In the genomic region with DNA sequence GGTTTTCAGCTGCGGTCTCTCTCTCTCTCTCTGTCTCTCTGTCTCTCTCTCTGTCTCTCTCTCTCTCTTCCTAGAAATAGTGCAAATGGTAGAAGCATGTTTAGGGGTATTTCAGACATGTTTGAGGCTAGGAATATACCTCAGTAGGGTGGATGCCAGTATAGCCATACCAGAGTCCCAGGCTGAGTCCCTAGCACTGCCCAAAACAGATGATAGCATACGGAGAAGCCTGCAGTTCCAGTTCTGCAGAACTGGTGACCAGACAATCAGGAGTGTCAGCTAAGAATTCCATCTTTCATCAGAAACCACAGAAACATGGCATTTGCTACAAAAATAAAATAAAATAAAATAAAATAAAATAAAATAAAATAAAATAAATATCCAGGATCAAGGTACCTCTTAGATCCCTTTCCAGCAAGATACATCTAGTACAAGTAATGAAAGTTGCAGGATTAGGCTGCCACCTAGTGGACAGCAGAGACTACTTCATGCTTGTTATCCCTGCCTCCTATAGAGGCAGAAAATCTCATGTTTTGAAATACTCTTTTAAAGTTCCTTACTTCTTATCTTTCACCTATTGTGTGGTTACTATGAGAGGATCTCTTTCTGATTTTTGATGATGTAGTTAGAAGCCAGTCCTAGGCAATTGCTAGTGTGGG, we compare ENCODE assay signal across 9 mouse cellular contexts. TPM values are rescaled to one million over a fixed set of nuclear protein-coding genes. Genes with fewer than 3 reads are reported as not detected.
A peak's percentile ranks its signal among the peaks of the same experiment; 100 is the strongest.
DNase-seq lines count a peak whose midpoint lies in the region; ATAC-seq and TF ChIP-seq lines count a peak whose summit lies in the region.
"Had no signal": no experiment of that assay in that cellular context is flagged by ENCODE, and none has a peak within 500 bp of the region (broad histone marks: within the 10 kb centered on the region; RNA-seq: fewer than 3 reads in every experiment).

No protein-coding gene starts in this region.

- H3K27ac ChIP-seq in kidney, postnatal 0 days: no peak overlapping the region
- H3K27ac ChIP-seq in lung, embryonic 15.5 days: no peak overlapping the region
- H3K27ac ChIP-seq: limb, embryonic 15.5 days had no signal

- peak; percentile 73 for ATAC-seq in granulocyte monocyte progenitor cell, adult 5-6 weeks (replicated peaks; ENCODE audit: poor library complexity, severe bottlenecking)
- ATAC-seq in kidney, postnatal 0 days (replicated peaks; ENCODE audit: low FRiP score, low read depth): peak; percentile 72; the same call in 1 of the 2 replicates
- peak; percentile 75; the same call in 1 of the 2 replicates for ATAC-seq in lung, embryonic 15.5 days (ENCODE audit: borderline replicate concordance, extremely low read depth, low FRiP score, low TSS enrichment)

- no peaks in the 10 kb centered on the region for H3K27me3 ChIP-seq in kidney, postnatal 0 days (ENCODE audit: insufficient read depth, low read length)
- H3K27me3 ChIP-seq in lung, embryonic 15.5 days: no peaks in the 10 kb centered on the region
- H3K27me3 ChIP-seq: limb, embryonic 15.5 days had no signal

- TF ChIP-seq CTCF in kidney, postnatal 0 days (IDR thresholded peaks at IDR 0.05; ENCODE audit: low read depth): peak; percentile 86

- no peak overlapping the region for H3K4me3 ChIP-seq in kidney, postnatal 0 days (replicated peaks; ENCODE audit: low read depth, low read length)
- no peak overlapping the region for H3K4me3 ChIP-seq in lung, embryonic 15.5 days
- H3K4me3 ChIP-seq: limb, embryonic 15.5 days had no signal

- no peaks in the 10 kb centered on the region for H3K9me3 ChIP-seq in kidney, postnatal 0 days (replicated peaks; ENCODE audit: low read length)
- H3K9me3 ChIP-seq in lung, embryonic 15.5 days: no peaks in the 10 kb centered on the region
- H3K9me3 ChIP-seq: limb, embryonic 15.5 days had no signal

- no peak overlapping the region for H3K9ac ChIP-seq in kidney, postnatal 0 days (ENCODE audit: low read depth, low read length)
- no peak overlapping the region for H3K9ac ChIP-seq in lung, embryonic 15.5 days
- H3K9ac ChIP-seq: limb, embryonic 15.5 days had no signal

- no peaks in the 10 kb centered on the region for H3K4me1 ChIP-seq in kidney, postnatal 0 days (replicated peaks; ENCODE audit: insufficient read depth, low read length)
- no peaks in the 10 kb centered on the region for H3K4me1 ChIP-seq in lung, embryonic 15.5 days
- H3K4me1 ChIP-seq: limb, embryonic 15.5 days had no signal

- DNase-seq in gastrocnemius, adult 18-20 months (ENCODE audit: low spot score): peak; percentile 80
- no peak for DNase-seq in gastrocnemius, adult 8-10 months (ENCODE audit: low spot score in 2 of 2)
- peak; percentile 94 for DNase-seq in NIH3T3 (ENCODE audit: low read depth)
- peak; percentile 44 for DNase-seq in cerebellum, adult 9-11 months
- peak; percentile 88 for DNase-seq in kidney, postnatal 0 days (ENCODE audit: low spot score)
- peak; percentile 79 for DNase-seq in retina, postnatal 1 day

- H3K4me2 ChIP-seq in kidney, postnatal 0 days (ENCODE audit: low read length): no peak overlapping the region
- H3K4me2 ChIP-seq in lung, embryonic 15.5 days: no peak overlapping the region
- H3K4me2 ChIP-seq: limb, embryonic 15.5 days had no signal

- H3K36me3 ChIP-seq in kidney, postnatal 0 days (ENCODE audit: insufficient read depth, low read length): 0 out of 2 replicates have a peak, but pooled peaks cover 23% of the 10 kb centered on the region
- peaks cover 26% of the 10 kb centered on the region; the same call in 1 of the 2 replicates for H3K36me3 ChIP-seq in lung, embryonic 15.5 days

- 88% methylated on average over 2 of the region's 2 CpGs for WGBS in kidney, postnatal 0 days
- 89% methylated on average over 2 of the region's 2 CpGs for WGBS in lung, embryonic 15.5 days

RNA-seq across cellular contexts. Expression of a gene that starts 33.1 kb away (rescaled TPM):
- total RNA-seq in gastrocnemius, adult 18-20 months (2021): under 1 TPM in 1 of 2 experiments, not detected in 1; 0.24 TPM
- not detected for total RNA-seq in gastrocnemius, adult 8-10 months (2022)
- not detected in 2 replicates for total RNA-seq in granulocyte monocyte progenitor cell, adult 5-6 weeks (2014; fragmentation: Nextera tagmentation)
- total RNA-seq in granulocyte monocyte progenitor cell, adult 5-6 weeks (2017): 0.30 TPM in 1 of 2 replicates, not detected in the other
- 0.16 TPM in 1 of 2 replicates, not detected in the other for polyA plus RNA-seq in kidney, postnatal 0 days (2015; fragmentation: Nextera tagmentation; extraction: Ambion mirVana)
- polyA plus RNA-seq in lung, embryonic 15.5 days (2015; fragmentation: Nextera tagmentation; extraction: Ambion mirVana): 0.19 TPM in 2 replicates
- polyA plus RNA-seq: limb, embryonic 15.5 days had no signal

RNA-seq across cellular contexts. Expression of a gene that starts 47.4 kb away (rescaled TPM):
- total RNA-seq in gastrocnemius, adult 18-20 months (2021): 10 to 100 TPM; 18.8 to 19.9 TPM
- total RNA-seq in gastrocnemius, adult 8-10 months (2022): 10 to 100 TPM; 20.3 to 23.6 (median 20.9) TPM
- total RNA-seq in granulocyte monocyte progenitor cell, adult 5-6 weeks (2014; fragmentation: Nextera tagmentation): 80.5 and 85.2 TPM in 2 replicates
- total RNA-seq in granulocyte monocyte progenitor cell, adult 5-6 weeks (2017): 53.4 and 62.9 TPM in 2 replicates
- 9.0 and 10.2 TPM in 2 replicates for polyA plus RNA-seq in kidney, postnatal 0 days (2015; fragmentation: Nextera tagmentation; extraction: Ambion mirVana)
- 16.2 and 17.8 TPM in 2 replicates for polyA plus RNA-seq in lung, embryonic 15.5 days (2015; fragmentation: Nextera tagmentation; extraction: Ambion mirVana)

RNA-seq across cellular contexts. Expression of a gene that starts 47.4 kb away (rescaled TPM):
- 1 to 10 TPM; 1.4 to 2.9 TPM for total RNA-seq in gastrocnemius, adult 18-20 months (2021)
- total RNA-seq in gastrocnemius, adult 8-10 months (2022): 1 to 10 TPM in 3 of 4 experiments, under 1 TPM in 1; 0.58 to 3.1 (median 1.4) TPM
- total RNA-seq in granulocyte monocyte progenitor cell, adult 5-6 weeks (2014; fragmentation: Nextera tagmentation): 21.7 and 34.6 TPM in 2 replicates
- total RNA-seq in granulocyte monocyte progenitor cell, adult 5-6 weeks (2017): 24.8 and 33.2 TPM in 2 replicates
- 5.6 and 5.9 TPM in 2 replicates for polyA plus RNA-seq in kidney, postnatal 0 days (2015; fragmentation: Nextera tagmentation; extraction: Ambion mirVana)
- polyA plus RNA-seq in lung, embryonic 15.5 days (2015; fragmentation: Nextera tagmentation; extraction: Ambion mirVana): 71.7 and 81.0 TPM in 2 replicates

Comparison
In these comparisons a context has a peak if more than half of its experiments do, and no peak if none do; other contexts are left out.
1. DNase-seq: peak in gastrocnemius, adult 18-20 months (single experiment), NIH3T3 (single experiment), cerebellum, adult 9-11 months (single experiment), kidney, postnatal 0 days (single experiment) and retina, postnatal 1 day (single experiment); none in gastrocnemius, adult 8-10 months (0 of 2).
2. RNA of a gene that starts 47.4 kb away (total RNA-seq): 21.7 to 34.6 TPM in granulocyte monocyte progenitor cell, adult 5-6 weeks; 1.4 to 2.9 TPM in gastrocnemius, adult 18-20 months and 0.58 to 3.1 TPM in gastrocnemius, adult 8-10 months; every median in the first group is over 4 times any median in the second.
3. Peak in every context shown above with its lines, with median percentiles within 50 percentile points of each other: ATAC-seq.